In the genomic region with DNA sequence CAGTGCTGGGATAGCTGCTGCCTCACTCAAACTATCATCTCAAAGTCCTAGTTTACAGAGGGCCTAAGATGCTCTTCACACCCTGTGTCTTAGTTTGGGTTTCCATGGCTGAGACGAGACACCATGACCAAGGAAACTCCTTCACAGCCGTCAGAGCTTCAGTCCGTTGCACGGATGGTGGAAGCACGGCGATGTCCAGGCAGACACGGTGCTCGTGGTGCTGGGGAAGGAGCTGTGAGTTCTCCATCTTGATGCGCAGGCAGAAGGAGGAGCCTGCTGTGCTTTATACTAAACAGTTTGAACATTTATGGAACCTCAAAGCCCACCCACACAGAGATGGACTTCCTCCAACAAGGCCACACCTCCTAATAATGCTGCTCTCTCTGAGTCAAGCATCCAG, we compare ENCODE assay signal across 38 mouse cellular contexts. TPM values are rescaled to one million over a fixed set of nuclear protein-coding genes. Genes with fewer than 3 reads are reported as not detected.
"Had no signal": no experiment of that assay in that cellular context is flagged by ENCODE, and none has a peak within 500 bp of the region (broad histone marks: within the 10 kb centered on the region; RNA-seq: fewer than 3 reads in every experiment).

No protein-coding gene starts in this region.

- H3K27ac ChIP-seq: heart, adult 2 months; heart, embryonic 13.5 days; heart, embryonic 15.5 days; hindbrain, embryonic 13.5 days; hindbrain, embryonic 15.5 days; hindbrain, postnatal 0 days; kidney, embryonic 15.5 days; kidney, postnatal 0 days; limb, embryonic 13.5 days; limb, embryonic 15.5 days; liver, embryonic 12.5 days; liver, embryonic 14.5 days had no signal

- H3K27me3 ChIP-seq: heart, embryonic 13.5 days; heart, embryonic 15.5 days; hindbrain, embryonic 13.5 days; hindbrain, embryonic 15.5 days; kidney, embryonic 15.5 days; limb, embryonic 13.5 days; limb, embryonic 15.5 days; liver, embryonic 12.5 days had no signal

- H3K4me3 ChIP-seq: heart, adult 2 months; heart, embryonic 13.5 days; heart, embryonic 15.5 days; hindbrain, embryonic 13.5 days; hindbrain, embryonic 15.5 days; kidney, embryonic 15.5 days; limb, embryonic 13.5 days; limb, embryonic 15.5 days; liver, embryonic 12.5 days had no signal

- H3K9ac ChIP-seq: heart, embryonic 13.5 days; heart, embryonic 15.5 days; hindbrain, embryonic 13.5 days; hindbrain, embryonic 15.5 days; kidney, embryonic 15.5 days; limb, embryonic 13.5 days; limb, embryonic 15.5 days; liver, embryonic 12.5 days; liver, embryonic 14.5 days had no signal

- DNase-seq: gastrocnemius, postnatal 14 days; heart, adult 2 months; heart, postnatal 4 days; kidney, adult 11 months; kidney, adult 2 months; kidney, adult 9 months; kidney, postnatal 14 days; kidney, postnatal 36 days; layer of hippocampus, postnatal 36 days; left cerebral cortex, postnatal 4 days had no signal

- H3K4me1 ChIP-seq: heart, embryonic 13.5 days; hindbrain, embryonic 13.5 days; hindbrain, embryonic 15.5 days; limb, embryonic 13.5 days; limb, embryonic 15.5 days; liver, embryonic 12.5 days had no signal

- H3K4me2 ChIP-seq: heart, embryonic 11.5 days; heart, embryonic 13.5 days; heart, embryonic 15.5 days; hindbrain, embryonic 13.5 days; hindbrain, embryonic 15.5 days; kidney, embryonic 15.5 days; limb, embryonic 13.5 days; limb, embryonic 15.5 days; liver, embryonic 12.5 days had no signal

- H3K9me3 ChIP-seq: heart, embryonic 13.5 days; heart, embryonic 15.5 days; hindbrain, embryonic 13.5 days; hindbrain, embryonic 15.5 days; kidney, embryonic 15.5 days; limb, embryonic 13.5 days; limb, embryonic 15.5 days; liver, embryonic 12.5 days had no signal

RNA-seq across cellular contexts. Expression of a gene that starts 30.1 kb away (rescaled TPM):
- total RNA-seq: gastrocnemius, adult 8-10 months; gastrocnemius, postnatal 14 days; gastrocnemius, postnatal 4 days; granulocyte monocyte progenitor cell, adult 5-6 weeks; liver, adult 2 months had no signal
- polyA plus RNA-seq: liver, adult 2 months; liver, embryonic 12.5 days; liver, embryonic 14.5 days had no signal

RNA-seq across cellular contexts. Expression of a gene that starts 58.5 kb away (rescaled TPM):
- total RNA-seq: gastrocnemius, adult 8-10 months; gastrocnemius, postnatal 14 days; gastrocnemius, postnatal 4 days; granulocyte monocyte progenitor cell, adult 5-6 weeks; heart, adult 2 months; heart, postnatal 25 days; heart, postnatal 4 days; hindbrain, postnatal 0 days; layer of hippocampus, postnatal 14 days; left cerebral cortex, adult 18-20 months; left cerebral cortex, postnatal 10 days; left cerebral cortex, postnatal 25 days; liver, adult 2 months had no signal
- polyA plus RNA-seq: heart, adult 2 months; heart, embryonic 11.5 days; heart, embryonic 13.5 days; heart, embryonic 15.5 days; heart, postnatal 0 days; hindbrain, embryonic 11.5 days; hindbrain, embryonic 13.5 days; hindbrain, embryonic 15.5 days; hindbrain, postnatal 0 days; intestine, embryonic 14.5 days; intestine, embryonic 16.5 days; kidney, adult 2 months; kidney, embryonic 15.5 days; kidney, postnatal 0 days; large intestine, adult 2 months; limb, embryonic 11.5 days; limb, embryonic 13.5 days; limb, embryonic 15.5 days; liver, adult 2 months; liver, embryonic 12.5 days; liver, embryonic 14.5 days; liver, embryonic 16.5 days had no signal
